Mouse (Mus musculus): ENCODE data around the gene Pcp4. TPM values are rescaled to one million over a fixed set of nuclear protein-coding genes. Genes with fewer than 3 reads are reported as not detected.

The Pcp4 gene
- polyA plus RNA-seq, 1 experiment from 2014 or later = 13.8 TPM

DNA sequence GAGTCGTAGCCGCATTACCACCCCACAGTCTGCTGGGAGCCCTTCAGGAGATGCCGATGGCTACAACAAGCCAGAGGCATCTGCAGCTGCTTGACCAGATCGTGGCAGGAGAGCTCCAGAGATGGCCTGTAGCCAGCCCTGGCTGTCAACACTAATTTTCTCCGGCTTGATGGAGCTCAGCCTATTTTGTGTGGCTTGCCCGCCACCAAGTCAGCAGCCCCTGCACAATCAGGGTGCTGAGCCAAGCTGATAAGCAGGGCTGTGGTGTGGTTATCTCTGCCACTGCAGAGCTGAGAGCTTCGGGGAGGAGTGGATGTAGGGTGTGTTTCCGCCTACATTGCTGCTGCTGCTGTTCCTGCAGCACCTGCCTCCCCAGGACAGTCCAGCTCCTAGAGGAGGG lies 66.3 kb downstream of the Pcp4 start:
- peak; percentile 24; the same call in 1 of the 2 replicates for ATAC-seq (ENCODE audit: insufficient number of reproducible peaks, low FRiP score, low TSS enrichment, low read depth)
- H3K4me2 ChIP-seq (replicated peaks) = no peak overlapping the region
- no peaks in the 10 kb centered on the region for H3K4me1 ChIP-seq
- 76% methylated on average over 8 of the region's 8 CpGs for WGBS
- no peak overlapping the region for H3K9ac ChIP-seq
- H3K27ac ChIP-seq (replicated peaks) = no peak overlapping the region
- no peaks in the 10 kb centered on the region for H3K9me3 ChIP-seq (replicated peaks)
- H3K36me3 ChIP-seq = no peaks in the 10 kb centered on the region
- no peak overlapping the region for H3K4me3 ChIP-seq (replicated peaks)
- no peaks in the 10 kb centered on the region for H3K27me3 ChIP-seq

DNA sequence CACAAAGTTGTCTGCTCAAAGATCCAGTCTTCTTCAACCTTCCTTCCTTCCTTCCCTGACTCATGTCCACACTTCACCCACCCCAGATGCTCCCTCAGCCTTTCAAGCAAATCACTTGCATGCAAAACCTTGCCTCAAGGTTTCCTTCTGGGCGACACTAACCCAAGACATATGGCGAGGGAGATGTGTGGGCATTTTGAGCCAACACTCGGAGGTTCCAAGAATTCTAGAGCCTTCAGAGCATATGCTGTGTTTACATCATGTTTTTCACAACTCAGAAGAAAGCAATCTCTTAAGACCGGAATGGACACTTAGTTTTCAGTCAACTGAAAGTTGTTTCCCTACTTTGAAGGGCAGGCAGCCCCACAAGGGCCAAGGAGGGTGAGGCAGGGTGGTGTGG lies 67.9 kb downstream of the Pcp4 start:
- H3K27me3 ChIP-seq = no peaks in the 10 kb centered on the region
- ATAC-seq (ENCODE audit: insufficient number of reproducible peaks, low FRiP score, low TSS enrichment, low read depth) = no peak
- H3K9ac ChIP-seq = no peak overlapping the region
- H3K9me3 ChIP-seq (replicated peaks) = no peaks in the 10 kb centered on the region
- H3K4me2 ChIP-seq (replicated peaks) = no peak overlapping the region
- H3K36me3 ChIP-seq = no peaks in the 10 kb centered on the region
- H3K27ac ChIP-seq (replicated peaks) = no peak overlapping the region
- H3K4me3 ChIP-seq (replicated peaks) = no peak overlapping the region
- WGBS = 72% methylated on average over 4 of the region's 4 CpGs
- H3K4me1 ChIP-seq = peaks cover 10% of the 10 kb centered on the region; the same call in 1 of the 2 replicates

- Histone ChIP-seq H3K9ac (no peak overlapping the region), H3K27ac (replicated peaks) (no peak overlapping the region)
- ATAC-seq (ENCODE audit: insufficient number of reproducible peaks, low FRiP score, low TSS enrichment, low read depth) = no peak
Measured at GRCm38 (mm10) chr16:96536426-96536825, 69.0 kb downstream of the Pcp4 start.

GRCm38 (mm10) chr16:96539091-96539490 lies 71.7 kb downstream of the Pcp4 start:
- H3K4me2 ChIP-seq (replicated peaks) = no peak overlapping the region
- no peak overlapping the region for H3K9ac ChIP-seq
- no peaks in the 10 kb centered on the region for H3K9me3 ChIP-seq (replicated peaks)
- no peaks in the 10 kb centered on the region for H3K36me3 ChIP-seq
- no peak overlapping the region for H3K27ac ChIP-seq (replicated peaks)
- no peaks in the 10 kb centered on the region for H3K27me3 ChIP-seq
- H3K4me3 ChIP-seq (replicated peaks) = no peak overlapping the region
- no peak for ATAC-seq (ENCODE audit: insufficient number of reproducible peaks, low FRiP score, low TSS enrichment, low read depth)
- WGBS = 35% methylated on average over 4 of the region's 4 CpGs
- H3K4me1 ChIP-seq = peaks cover 10% of the 10 kb centered on the region; the same call in 1 of the 2 replicates

More at GRCm38 (mm10) chr16:96536426-96536825, 69.0 kb downstream of the Pcp4 start:
- Histone ChIP-seq H3K27me3 (no peaks in the 10 kb centered on the region), H3K4me3 (replicated peaks) (no peak overlapping the region), H3K4me2 (replicated peaks) (no peak overlapping the region), H3K36me3 (no peaks in the 10 kb centered on the region), H3K4me1 (peaks cover 10% of the 10 kb centered on the region; the same call in 1 of the 2 replicates), H3K9me3 (replicated peaks) (no peaks in the 10 kb centered on the region)

DNA sequence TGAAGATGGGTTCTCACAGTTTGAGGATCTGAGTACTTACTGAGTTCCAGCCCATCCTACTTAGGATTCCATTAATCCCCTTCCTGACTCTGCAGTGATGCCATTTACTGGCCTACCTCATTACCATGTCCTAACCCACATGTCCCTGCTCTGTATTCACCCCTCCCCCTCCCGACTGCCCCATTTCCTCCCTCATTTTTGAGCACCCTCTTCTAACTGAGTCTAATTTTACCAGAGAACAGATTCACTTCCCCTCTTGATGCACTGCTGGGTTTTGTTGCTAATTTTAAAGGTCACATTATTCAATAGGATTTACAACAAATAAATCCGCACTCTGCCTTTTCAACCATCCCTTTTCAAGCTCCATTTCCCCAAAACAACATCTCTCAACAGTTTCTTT lies 73.7 kb downstream of the Pcp4 start:
- no peaks in the 10 kb centered on the region for H3K27me3 ChIP-seq
- no peak overlapping the region for H3K9ac ChIP-seq
- no peak overlapping the region for H3K4me3 ChIP-seq (replicated peaks)
- no peak overlapping the region for H3K4me2 ChIP-seq (replicated peaks)
- 65% methylated on average over 2 of the region's 2 CpGs for WGBS
- H3K4me1 ChIP-seq = peaks cover 10% of the 10 kb centered on the region; the same call in 1 of the 2 replicates
- no peaks in the 10 kb centered on the region for H3K9me3 ChIP-seq (replicated peaks)
- ATAC-seq (ENCODE audit: insufficient number of reproducible peaks, low FRiP score, low TSS enrichment, low read depth) = no peak
- H3K36me3 ChIP-seq = no peaks in the 10 kb centered on the region
- H3K27ac ChIP-seq (replicated peaks) = no peak overlapping the region

- no peak overlapping the region for H3K4me3 ChIP-seq (replicated peaks)
- no peak overlapping the region for H3K9ac ChIP-seq
- no peak for ATAC-seq (ENCODE audit: insufficient number of reproducible peaks, low FRiP score, low TSS enrichment, low read depth)
- no peaks in the 10 kb centered on the region for H3K4me1 ChIP-seq
- WGBS = 79% methylated on average over 2 of the region's 2 CpGs
- no peaks in the 10 kb centered on the region for H3K9me3 ChIP-seq (replicated peaks)
- H3K27me3 ChIP-seq = no peaks in the 10 kb centered on the region
- H3K4me2 ChIP-seq (replicated peaks) = no peak overlapping the region
- no peaks in the 10 kb centered on the region for H3K36me3 ChIP-seq
- no peak overlapping the region for H3K27ac ChIP-seq (replicated peaks)
Measured at GRCm38 (mm10) chr16:96552680-96553079, 85.3 kb downstream of the Pcp4 start.

DNA sequence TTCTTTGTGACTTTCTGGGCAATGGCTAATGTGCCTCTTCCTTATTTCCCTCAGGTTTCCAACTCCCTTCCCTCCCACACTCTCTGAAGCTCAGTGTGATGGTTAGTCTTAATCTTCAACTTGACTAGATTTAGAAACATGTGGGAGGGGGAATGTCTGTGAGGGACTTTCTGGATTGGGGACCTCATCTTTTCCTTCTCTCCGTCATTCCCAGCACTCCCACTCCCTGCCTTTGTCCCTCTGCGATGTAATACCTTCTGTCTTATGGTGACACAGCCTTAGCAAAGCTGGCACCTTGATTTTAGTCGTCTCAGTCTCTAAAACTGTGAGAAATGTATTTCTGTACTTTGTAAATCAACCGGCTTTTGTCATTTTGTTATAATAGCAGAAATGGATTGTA lies 88.0 kb downstream of the Pcp4 start:
- H3K36me3 ChIP-seq = no peaks in the 10 kb centered on the region
- 87% methylated on average over 4 of the region's 4 CpGs for WGBS
- no peak overlapping the region for H3K27ac ChIP-seq (replicated peaks)
- ATAC-seq (ENCODE audit: insufficient number of reproducible peaks, low FRiP score, low TSS enrichment, low read depth) = no peak
- H3K4me1 ChIP-seq = no peaks in the 10 kb centered on the region
- no peak overlapping the region for H3K4me3 ChIP-seq (replicated peaks)
- no peaks in the 10 kb centered on the region for H3K9me3 ChIP-seq (replicated peaks)
- H3K4me2 ChIP-seq (replicated peaks) = no peak overlapping the region
- no peaks in the 10 kb centered on the region for H3K27me3 ChIP-seq
- H3K9ac ChIP-seq = no peak overlapping the region

- Histone ChIP-seq H3K27ac (replicated peaks) (no peak overlapping the region), H3K4me2 (replicated peaks) (no peak overlapping the region), H3K4me1 (no peaks in the 10 kb centered on the region), H3K9ac (no peak overlapping the region), H3K4me3 (replicated peaks) (no peak overlapping the region), H3K9me3 (replicated peaks) (no peaks in the 10 kb centered on the region), H3K27me3 (no peaks in the 10 kb centered on the region), H3K36me3 (no peaks in the 10 kb centered on the region)
- WGBS = 73% methylated on average over 3 of the region's 3 CpGs
- ATAC-seq (ENCODE audit: insufficient number of reproducible peaks, low FRiP score, low TSS enrichment, low read depth) = no peak
Measured at GRCm38 (mm10) chr16:96556621-96557020, 89.2 kb downstream of the Pcp4 start.

DNA sequence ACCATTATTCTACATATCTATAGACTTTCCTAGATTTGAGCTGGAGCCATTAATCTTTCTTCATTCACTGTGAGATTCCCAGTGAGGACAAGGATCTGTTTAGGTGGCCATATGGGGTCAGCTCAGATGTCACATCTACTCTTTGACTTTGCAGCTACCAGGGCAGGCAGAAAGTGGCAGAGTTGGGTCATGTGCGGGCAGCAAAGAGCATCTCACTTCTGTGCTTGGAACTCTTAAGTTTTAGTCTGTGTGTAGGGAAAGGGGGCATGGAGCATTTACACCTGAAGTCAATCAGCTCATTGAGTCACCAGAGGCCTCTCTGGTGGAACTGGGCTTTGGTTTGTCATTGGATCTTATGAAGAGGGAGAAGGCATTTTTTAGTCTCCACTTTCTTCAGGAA lies 90.9 kb downstream of the Pcp4 start:
- Histone ChIP-seq H3K4me3 (replicated peaks) (no peak overlapping the region), H3K9me3 (replicated peaks) (no peaks in the 10 kb centered on the region), H3K4me2 (replicated peaks) (no peak overlapping the region), H3K9ac (no peak overlapping the region), H3K27me3 (no peaks in the 10 kb centered on the region), H3K36me3 (no peaks in the 10 kb centered on the region), H3K27ac (replicated peaks) (no peak overlapping the region), H3K4me1 (no peaks in the 10 kb centered on the region)
- ATAC-seq (ENCODE audit: insufficient number of reproducible peaks, low FRiP score, low TSS enrichment, low read depth) = no peak
- WGBS = 86% methylated on average over 1 of the region's 1 CpGs

DNA sequence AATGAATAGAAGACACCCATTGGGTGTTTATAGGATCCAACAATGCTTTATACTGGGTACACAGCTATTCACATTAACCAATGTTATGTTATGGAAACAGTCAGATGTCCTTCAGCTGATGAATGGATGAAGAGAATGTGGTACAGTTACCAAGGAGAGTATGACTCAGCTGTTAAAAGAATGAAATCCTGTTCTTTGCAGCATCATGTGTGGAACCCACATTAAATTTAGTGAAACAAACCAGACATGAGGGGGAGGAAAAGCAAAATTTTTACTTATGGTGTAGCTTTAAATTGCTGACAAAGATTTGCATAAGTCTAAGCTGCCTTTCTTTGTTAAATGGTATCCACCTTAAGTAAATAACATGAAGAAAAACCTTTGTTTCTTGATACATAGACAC lies 92.4 kb downstream of the Pcp4 start:
- H3K36me3 ChIP-seq = no peaks in the 10 kb centered on the region
- no peak overlapping the region for H3K4me3 ChIP-seq (replicated peaks)
- H3K9ac ChIP-seq = no peak overlapping the region
- 0 out of 2 replicates have a peak, but pooled peaks cover 6% of the 10 kb centered on the region for H3K4me1 ChIP-seq
- no peaks in the 10 kb centered on the region for H3K27me3 ChIP-seq
- no peak for ATAC-seq (ENCODE audit: insufficient number of reproducible peaks, low FRiP score, low TSS enrichment, low read depth)
- no peak overlapping the region for H3K27ac ChIP-seq (replicated peaks)
- no peak overlapping the region for H3K4me2 ChIP-seq (replicated peaks)
- H3K9me3 ChIP-seq (replicated peaks) = no peaks in the 10 kb centered on the region

GRCm38 (mm10) chr16:96563350-96564257 lies 96.2 kb downstream of the Pcp4 start:
- H3K27ac ChIP-seq (replicated peaks) = peak overlapping the region; percentile 34

GRCm38 (mm10) chr16:96567428-96567827 lies 100.0 kb downstream of the Pcp4 start:
- Histone ChIP-seq H3K9ac (no peak overlapping the region), H3K27ac (replicated peaks) (no peak overlapping the region), H3K4me3 (replicated peaks) (no peak overlapping the region), H3K27me3 (no peaks in the 10 kb centered on the region), H3K4me2 (replicated peaks) (no peak overlapping the region), H3K9me3 (replicated peaks) (no peaks in the 10 kb centered on the region), H3K36me3 (no peaks in the 10 kb centered on the region), H3K4me1 (0 out of 2 replicates have a peak, but pooled peaks cover 6% of the 10 kb centered on the region)
- ATAC-seq (ENCODE audit: insufficient number of reproducible peaks, low FRiP score, low TSS enrichment, low read depth) = no peak
- 41% methylated on average over 3 of the region's 3 CpGs for WGBS

More at GRCm38 (mm10) chr16:96563350-96564257, 96.2 kb downstream of the Pcp4 start:
- H3K4me2 ChIP-seq (replicated peaks) = no peak overlapping the region
- ATAC-seq (ENCODE audit: insufficient number of reproducible peaks, low FRiP score, low TSS enrichment, low read depth) = peak; percentile 69; the same call in 1 of the 2 replicates
- no peak overlapping the region for H3K9ac ChIP-seq
- 54% methylated on average over 8 of the region's 8 CpGs for WGBS
- no peaks in the 10 kb centered on the region for H3K36me3 ChIP-seq
- H3K4me1 ChIP-seq = 0 out of 2 replicates have a peak, but pooled peaks cover 6% of the 10 kb centered on the region
- no peak overlapping the region for H3K4me3 ChIP-seq (replicated peaks)
- H3K27me3 ChIP-seq = no peaks in the 10 kb centered on the region
- H3K9me3 ChIP-seq (replicated peaks) = no peaks in the 10 kb centered on the region

All from embryonic facial prominence, embryonic 15.5 days (tissue).